Mouse (Mus musculus): ENCODE data around the gene Pik3c2a.

Gene Pik3c2a

DNA sequence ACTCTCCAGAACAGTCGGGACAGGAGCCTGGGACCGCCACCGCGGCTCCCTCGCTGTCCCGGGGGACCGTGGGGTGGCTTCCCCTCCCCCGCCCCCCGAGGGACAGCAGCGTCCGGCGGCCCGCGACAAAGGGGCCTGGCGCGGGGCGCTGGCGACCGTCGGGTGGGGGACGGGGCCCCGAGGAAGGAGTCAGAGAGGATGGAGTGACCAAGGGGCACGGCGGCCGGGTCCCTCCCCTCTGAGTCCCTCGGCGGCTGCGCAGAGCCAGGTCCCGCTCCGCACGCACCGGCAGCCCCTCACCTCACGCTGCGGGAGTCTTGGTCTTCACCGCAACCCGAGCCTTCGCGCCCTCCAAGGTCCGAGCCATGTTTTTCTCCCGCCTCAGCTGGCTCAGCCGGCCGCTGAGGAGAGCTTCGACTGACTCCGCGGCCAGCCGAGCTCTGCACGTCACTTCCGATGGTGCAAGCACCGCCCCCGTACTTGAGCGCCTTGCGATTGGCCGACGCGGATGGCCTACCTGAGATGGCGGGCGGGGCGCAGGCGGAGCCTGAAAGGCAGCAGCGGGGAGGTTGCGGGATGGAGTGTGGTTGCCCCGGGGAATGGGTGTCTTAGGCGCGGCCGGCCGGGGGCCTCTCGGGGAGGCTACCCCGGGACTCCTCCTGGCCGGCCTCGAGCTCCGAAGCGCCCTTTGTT is at the start of gene Pik3c2a:
TSS of gene Pik3c2a (minus strand) at position 446 of the 693 bp plus-strand sequence.
- in situ Hi-C loops (cut with MboI, MseI) = no loop called here

- in situ Hi-C loops (cut with MboI, MseI) = no loop called here
These were observed 47.9 kb upstream of the Pik3c2a start for GRCm38 (mm10) chr7:116491113-116491512.

GRCm38 (mm10) chr7:116485062-116485601 is 41.9 kb upstream of the Pik3c2a start:
- in situ Hi-C loops (cut with MboI, MseI) = no loop called here

GRCm38 (mm10) chr7:116484213-116484612 is 41.0 kb upstream of the Pik3c2a start:
- in situ Hi-C loops (cut with MboI, MseI) = no loop called here

DNA sequence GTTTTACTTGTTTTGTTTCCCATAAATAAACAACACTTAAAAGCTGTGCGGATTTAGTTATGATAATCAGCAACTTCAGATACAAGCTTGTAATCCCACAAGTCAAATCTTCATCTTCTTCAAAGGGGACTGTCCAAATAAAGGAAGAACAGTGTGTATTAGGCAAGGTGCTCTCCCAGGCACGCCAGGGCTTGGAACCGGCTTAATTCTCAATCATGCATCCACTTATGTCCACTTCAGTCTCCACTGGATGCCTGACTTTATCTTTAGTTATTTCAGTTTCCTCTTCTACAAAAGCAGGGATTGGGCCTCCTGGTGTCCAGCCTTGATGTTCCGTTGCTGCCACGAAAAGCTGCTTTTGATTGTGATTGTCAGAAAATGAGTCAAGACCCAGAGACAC is 40.5 kb upstream of the Pik3c2a start:
- in situ Hi-C loops (cut with MboI, MseI) = no loop called here

GRCm38 (mm10) chr7:116483106-116483505 is 39.9 kb upstream of the Pik3c2a start:
- in situ Hi-C loops (cut with MboI, MseI) = no loop called here

DNA sequence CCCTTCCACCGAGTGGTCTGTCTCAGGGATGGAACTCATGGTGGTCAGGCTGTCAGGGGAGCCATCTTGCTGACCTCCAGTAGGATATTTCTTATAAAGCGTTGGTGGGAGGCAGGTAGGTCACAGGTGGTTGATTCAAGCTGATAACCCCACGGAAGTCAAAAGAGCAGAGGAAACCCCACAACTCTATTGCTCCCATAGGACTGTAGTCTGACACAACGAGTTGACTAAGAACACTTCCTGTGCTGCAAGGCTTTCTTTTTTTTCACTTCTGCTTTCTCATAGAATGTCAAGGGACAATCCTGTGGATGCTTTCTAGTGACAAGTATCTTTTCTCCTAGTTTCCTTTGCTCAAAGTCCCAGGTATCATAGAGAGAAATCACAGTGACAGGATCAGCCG is 33.0 kb upstream of the Pik3c2a start:
- in situ Hi-C loops (cut with MboI, MseI) = no loop called here

DNA sequence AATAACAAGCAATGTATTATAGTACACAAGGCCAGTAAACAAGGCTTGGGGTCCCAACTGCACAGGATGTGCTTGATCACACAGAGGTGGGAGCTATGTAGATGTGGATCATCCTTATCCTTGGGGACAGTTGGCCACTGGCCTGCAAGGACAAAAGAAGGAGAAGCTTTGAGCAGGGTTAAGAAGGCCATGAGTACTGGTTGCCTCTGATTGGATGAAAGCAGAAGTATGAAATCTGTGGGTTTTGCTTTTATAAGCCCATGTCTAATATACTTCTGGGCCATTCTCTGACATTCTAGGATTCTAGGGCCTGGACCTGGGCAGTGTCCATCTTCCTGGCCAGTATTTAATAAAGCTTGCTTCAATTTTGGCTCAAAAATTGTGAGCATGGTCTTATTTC is 32.6 kb upstream of the Pik3c2a start:
- in situ Hi-C loops (cut with MboI, MseI) = no loop called here

DNA sequence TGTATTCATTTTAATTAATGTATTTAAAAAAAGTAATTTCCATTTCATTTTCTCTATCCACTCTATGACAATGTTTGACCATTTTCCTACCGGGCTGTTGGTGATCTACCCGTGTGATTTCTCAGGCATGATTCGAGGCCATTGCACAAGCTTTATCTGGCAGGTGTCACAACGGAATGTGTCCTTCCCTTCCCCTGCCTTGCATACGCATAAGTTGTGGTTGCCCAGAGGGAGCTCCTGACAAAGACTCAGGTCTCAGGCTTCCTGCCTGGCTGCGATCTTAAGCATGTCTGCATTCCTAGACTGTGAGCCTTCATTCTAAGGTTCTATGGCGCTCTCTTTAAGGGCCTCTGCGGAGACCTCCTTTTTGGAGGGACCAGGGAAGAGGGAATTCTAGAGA is 18.9 kb upstream of the Pik3c2a start:
- in situ Hi-C loops (cut with MboI, MseI) = loop anchor here (10.0 kb wide), 1 partner anchor 703 kb away; no protein-coding TSS in a partner anchor

- in situ Hi-C loops (cut with MboI, MseI) = loop anchor here (10.0 kb wide), 1 partner anchor 146 kb away; no protein-coding TSS in a partner anchor
These were observed 15.8 kb upstream of the Pik3c2a start for GRCm38 (mm10) chr7:116458985-116459441.

DNA sequence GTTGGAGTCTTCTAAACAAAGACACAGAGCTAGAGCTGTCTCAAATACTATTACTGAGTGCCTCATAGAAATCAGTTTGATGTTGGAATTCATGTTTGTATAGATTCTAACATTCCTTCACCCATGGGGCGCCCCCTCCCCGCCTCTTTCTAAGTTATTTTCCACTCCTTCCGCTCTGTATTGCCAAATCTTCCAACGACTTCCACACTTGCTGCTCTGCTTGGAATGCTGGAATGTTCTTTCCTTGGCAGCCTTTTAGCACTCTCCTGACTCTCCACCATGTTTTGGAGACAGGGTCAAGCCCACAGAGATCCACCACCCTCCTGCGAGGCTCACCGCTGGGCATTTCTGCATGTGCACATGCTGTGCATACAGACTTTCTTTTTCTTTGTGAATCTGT is 14.1 kb upstream of the Pik3c2a start:
- in situ Hi-C loops (cut with MboI, MseI) = loop anchor here (10.0 kb wide), 1 partner anchor 147 kb away; no protein-coding TSS in a partner anchor

DNA sequence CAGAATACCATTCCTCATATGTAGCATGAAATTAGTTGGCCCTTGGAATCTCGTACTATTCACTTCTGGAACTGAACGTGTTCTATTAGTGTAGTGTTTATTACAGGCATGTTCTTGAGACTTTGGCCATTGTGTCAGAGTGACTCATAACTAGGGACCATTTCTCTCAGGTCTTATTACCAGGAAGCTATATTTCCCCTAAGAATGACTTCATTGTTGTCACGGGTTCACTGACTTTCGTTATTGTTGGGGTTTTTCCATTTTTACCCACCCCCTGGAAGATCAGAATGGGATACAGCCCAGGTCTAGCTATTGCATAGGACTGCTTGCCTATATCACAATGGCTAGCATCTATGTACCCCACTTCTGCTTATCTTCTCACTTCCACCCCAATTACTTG is 13.7 kb upstream of the Pik3c2a start:
- in situ Hi-C loops (cut with MboI, MseI) = loop anchor here (10.0 kb wide), 1 partner anchor 148 kb away; no protein-coding TSS in a partner anchor

- in situ Hi-C loops (cut with MboI, MseI) = no loop called here
These were observed 3.4 kb upstream of the Pik3c2a start for GRCm38 (mm10) chr7:116446645-116447044.

DNA sequence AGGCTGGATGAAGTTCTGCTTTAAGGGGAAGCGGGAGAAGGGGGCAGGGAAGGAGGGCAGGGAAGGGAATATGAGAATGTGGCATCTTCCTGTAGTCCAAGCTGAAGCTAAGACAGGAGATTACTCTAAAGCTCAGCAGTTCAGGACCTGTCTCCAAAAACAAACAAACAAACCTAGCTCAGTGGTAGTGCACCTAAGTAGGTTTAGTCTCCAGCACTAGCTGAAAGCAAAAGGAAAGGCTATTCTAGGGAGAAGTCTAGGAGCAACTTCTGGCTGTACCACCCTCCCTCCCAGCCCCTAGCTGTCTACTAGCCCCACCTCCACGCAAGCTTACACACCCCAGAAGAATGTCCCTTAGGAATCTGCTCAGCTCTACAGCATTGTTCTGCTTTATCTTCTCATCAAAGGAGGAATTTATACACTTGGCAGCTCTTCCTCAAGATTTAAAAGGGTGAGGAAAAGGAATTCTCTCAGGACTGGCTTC is 1.1 kb upstream of the Pik3c2a start:
- in situ Hi-C loops (cut with MboI, MseI) = no loop called here

- in situ Hi-C loops (cut with MboI, MseI) = no loop called here
These were observed 562 bp upstream of the Pik3c2a start for GRCm38 (mm10) chr7:116443697-116444325.

GRCm38 (mm10) chr7:116442226-116442625 is 1.0 kb downstream of the Pik3c2a start:
- in situ Hi-C loops (cut with MboI, MseI) = no loop called here

- in situ Hi-C loops (cut with MboI, MseI) = no loop called here
These were observed 1.9 kb downstream of the Pik3c2a start for GRCm38 (mm10) chr7:116441346-116441745.

DNA sequence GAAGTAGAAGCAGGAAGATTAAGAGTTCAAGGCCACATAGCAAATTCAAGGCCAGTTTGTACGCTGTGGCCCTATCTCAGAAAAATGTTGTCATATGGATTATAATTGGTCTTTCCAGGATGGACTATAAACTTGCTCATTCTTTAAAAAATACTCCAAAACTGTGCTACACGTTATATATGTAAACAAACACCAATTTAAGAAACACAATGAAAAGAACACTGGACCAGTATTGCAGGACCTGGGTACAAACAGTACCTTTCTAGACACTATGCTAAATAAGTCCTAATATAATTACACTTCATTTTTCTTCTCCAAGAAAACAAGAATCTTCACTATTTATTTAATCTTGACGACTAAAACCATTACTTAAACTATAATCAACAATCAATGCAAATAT is 11.6 kb downstream of the Pik3c2a start:
- in situ Hi-C loops (cut with MboI, MseI) = no loop called here

DNA sequence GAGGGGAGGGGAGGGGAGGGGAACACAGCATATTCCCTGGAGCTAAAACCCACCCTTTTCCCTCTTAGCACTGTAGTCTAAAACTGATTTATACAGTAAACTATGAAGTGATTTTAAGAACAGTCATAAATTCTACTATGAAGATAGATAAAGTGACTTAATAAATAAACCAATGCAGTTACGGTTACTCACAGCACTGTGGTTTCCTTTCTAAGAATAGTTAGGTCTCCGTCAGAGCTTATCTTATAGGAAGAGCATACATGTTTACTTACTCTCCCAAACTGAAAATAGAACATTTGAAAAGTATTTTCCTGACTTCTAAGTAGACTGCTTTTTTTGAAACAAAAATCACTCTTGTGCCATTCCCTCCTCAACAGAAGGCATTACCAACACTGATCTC is 12.3 kb downstream of the Pik3c2a start:
- in situ Hi-C loops (cut with MboI, MseI) = no loop called here

- in situ Hi-C loops (cut with MboI, MseI) = no loop called here
These were observed 16.0 kb downstream of the Pik3c2a start for GRCm38 (mm10) chr7:116427206-116427605.

DNA sequence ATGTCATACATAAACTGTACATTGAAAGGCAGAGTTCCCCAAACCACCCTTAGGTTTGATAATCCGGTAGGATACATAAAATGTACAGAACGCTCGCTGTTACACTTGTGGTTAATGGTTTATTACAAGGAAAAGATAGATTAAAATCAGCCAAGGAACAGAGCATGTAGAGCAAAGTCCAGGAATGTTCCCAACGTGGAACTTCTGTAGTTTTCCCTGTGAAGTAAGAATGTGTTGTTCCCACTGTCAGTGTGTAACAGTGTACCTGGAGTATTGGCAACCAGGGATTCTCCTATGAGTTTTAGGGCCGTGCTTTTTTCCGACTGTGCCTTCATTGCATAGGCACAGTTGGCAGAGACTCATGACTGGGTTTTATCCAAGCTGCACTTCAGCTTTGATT is 17.5 kb downstream of the Pik3c2a start:
- in situ Hi-C loops (cut with MboI, MseI) = no loop called here

GRCm38 (mm10) chr7:116421081-116421480 is 22.2 kb downstream of the Pik3c2a start:
- in situ Hi-C loops (cut with MboI, MseI) = no loop called here

- in situ Hi-C loops (cut with MboI, MseI) = no loop called here
These were observed 33.8 kb downstream of the Pik3c2a start for GRCm38 (mm10) chr7:116409438-116409837.
